In the genomic region with DNA sequence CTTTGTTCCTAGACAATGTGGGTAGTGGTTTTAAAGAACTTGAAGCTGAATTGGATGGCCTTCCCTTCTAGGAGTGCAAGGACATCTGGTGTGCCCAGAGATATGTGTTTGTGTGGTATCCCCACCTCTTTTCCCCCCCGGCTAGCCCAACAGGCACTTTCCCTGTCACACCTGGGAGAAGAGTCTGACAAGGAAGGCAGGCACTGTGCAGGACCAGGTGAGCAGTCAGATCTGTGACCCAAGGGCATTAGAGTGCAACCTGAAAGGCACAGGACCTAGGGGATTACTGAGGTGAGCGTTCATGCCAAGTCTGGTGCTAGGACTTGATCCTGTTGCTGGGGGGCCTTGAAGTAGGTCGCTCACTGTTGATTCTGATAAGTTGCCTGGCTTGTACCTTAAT, we compare ENCODE assay signal across 9 mouse cellular contexts.
DNase-seq lines count a peak whose midpoint lies in the region; ATAC-seq and TF ChIP-seq lines count a peak whose summit lies in the region.
"Had no signal": no experiment of that assay in that cellular context is flagged by ENCODE, and none has a peak within 500 bp of the region (broad histone marks: within the 10 kb centered on the region; RNA-seq: fewer than 3 reads in every experiment).

No protein-coding gene starts in this region.

- no peak for TF ChIP-seq EP300 in stomach, postnatal 0 days (optimal IDR thresholded peaks at IDR 0.05)

- peak overlapping the region; percentile 46 for H3K9ac ChIP-seq in limb, embryonic 11.5 days (ENCODE audit: low read length)
- peak overlapping the region; percentile 53 for H3K9ac ChIP-seq in stomach, postnatal 0 days (ENCODE audit: low read length)

- 79% methylated on average over 3 of the region's 3 CpGs for WGBS in spleen, adult 2 months
- 76% methylated on average over 3 of the region's 3 CpGs for WGBS in limb, embryonic 11.5 days
- WGBS in stomach, postnatal 0 days, result 47% methylated on average over 3 of the region's 3 CpGs

- H3K4me1 ChIP-seq in spleen, adult 2 months (ENCODE audit: control insufficient read depth, insufficient read depth, insufficient read length), result peaks cover 7% of the 10 kb centered on the region; the same call in 1 of the 2 replicates
- peaks cover 28% of the 10 kb centered on the region for H3K4me1 ChIP-seq in limb, embryonic 11.5 days (ENCODE audit: control insufficient read depth, insufficient read depth, low read length)
- peaks cover 4% of the 10 kb centered on the region for H3K4me1 ChIP-seq in stomach, postnatal 0 days (replicated peaks; ENCODE audit: control insufficient read depth, insufficient read depth)

- no peaks in the 10 kb centered on the region for H3K27me3 ChIP-seq in spleen, adult 2 months (ENCODE audit: control insufficient read depth, insufficient read depth, low read length)
- H3K27me3 ChIP-seq in limb, embryonic 11.5 days (ENCODE audit: control insufficient read depth, insufficient read depth, low read length), result no peaks in the 10 kb centered on the region
- H3K27me3 ChIP-seq in stomach, postnatal 0 days (ENCODE audit: control insufficient read depth, insufficient read depth, low read length), result no peaks in the 10 kb centered on the region

- H3K4me3 ChIP-seq in spleen, adult 2 months (ENCODE audit: extremely low read depth, insufficient read depth, insufficient read length), result 0 out of 2 replicates have a peak overlapping the region, but pooled peaks have one; percentile 2
- H3K4me3 ChIP-seq in limb, embryonic 11.5 days (ENCODE audit: low read depth, low read length), result peak overlapping the region; percentile 71
- peak overlapping the region; percentile 85 for H3K4me3 ChIP-seq in stomach, postnatal 0 days (ENCODE audit: low read depth, low read length)

- intact Hi-C loops in heart, postnatal 25 days (cut with DNase I), result loop anchor here (2.0 to 5.0 kb wide), 3 partner anchors 33 to 194 kb away; no protein-coding TSS in a partner anchor

- peak; percentile 92 for DNase-seq in heart, adult 11 months
- no peak for DNase-seq in heart, postnatal 25 days (ENCODE audit: low spot score)
- DNase-seq in spleen, adult 2 months (ENCODE audit: low read depth in 1 of 2, low spot score in 2 of 2), result no peak
- no peak for DNase-seq in spleen, postnatal 10 days (ENCODE audit: low spot score in 2 of 2)
- no peak for DNase-seq in limb, embryonic 11.5 days (ENCODE audit: low spot score)
- no peak for DNase-seq in stomach, postnatal 0 days (ENCODE audit: low spot score)
- DNase-seq in natural killer cell, adult 2 months (ENCODE audit: low spot score in 2 of 2), result no peak
- DNase-seq: adrenal gland, postnatal 36 days had no signal

- no peaks in the 10 kb centered on the region for H3K9me3 ChIP-seq in limb, embryonic 11.5 days (ENCODE audit: control insufficient read depth, low read length)
- no peaks in the 10 kb centered on the region for H3K9me3 ChIP-seq in stomach, postnatal 0 days (ENCODE audit: control insufficient read depth, low read length)

- TF ChIP-seq POLR2A in spleen, adult 2 months (IDR thresholded peaks at IDR 0.05; ENCODE audit: low read depth, low read length), result no peak

- TF ChIP-seq CTCF in spleen, adult 2 months (IDR thresholded peaks at IDR 0.05; ENCODE audit: extremely low read depth, insufficient read depth, insufficient read length, insufficient replicate concordance), result no peak
- no peak for TF ChIP-seq CTCF in stomach, postnatal 0 days (IDR thresholded peaks at IDR 0.05; ENCODE audit: low read depth)

- peak overlapping the region; percentile 78 for H3K4me2 ChIP-seq in limb, embryonic 11.5 days (ENCODE audit: low read depth, severe bottlenecking)
- peak overlapping the region; percentile 73 for H3K4me2 ChIP-seq in stomach, postnatal 0 days (replicated peaks; ENCODE audit: low read depth)

- ATAC-seq in limb, embryonic 11.5 days (ENCODE audit: insufficient number of reproducible peaks, low FRiP score, low TSS enrichment, low read depth), result no peak
- ATAC-seq in stomach, postnatal 0 days (ENCODE audit: low FRiP score, low TSS enrichment), result no peak
- ATAC-seq in erythroblast, adult 5-6 weeks (replicated peaks; ENCODE audit: low FRiP score, poor library complexity, severe bottlenecking), result no peak

- H3K36me3 ChIP-seq in spleen, adult 2 months (ENCODE audit: control insufficient read depth, insufficient read depth, low read length), result 0 out of 2 replicates have a peak, but pooled peaks cover 1% of the 10 kb centered on the region
- H3K36me3 ChIP-seq in limb, embryonic 11.5 days (ENCODE audit: control insufficient read depth, insufficient read depth, low read length), result no peaks in the 10 kb centered on the region
- H3K36me3 ChIP-seq in stomach, postnatal 0 days (ENCODE audit: control insufficient read depth, insufficient read depth, low read length), result no peaks in the 10 kb centered on the region

- 0 out of 2 replicates have a peak overlapping the region, but pooled peaks have one; percentile 12 for H3K27ac ChIP-seq in spleen, adult 2 months (ENCODE audit: insufficient read depth, low read length)
- 0 out of 2 replicates have a peak overlapping the region, but pooled peaks have one; percentile 52 for H3K27ac ChIP-seq in limb, embryonic 11.5 days (replicated peaks; ENCODE audit: low read depth, low read length)
- H3K27ac ChIP-seq in stomach, postnatal 0 days (replicated peaks), result peak overlapping the region; percentile 98

Comparison
In these comparisons a context has a peak if more than half of its experiments do, and no peak if none do; other contexts are left out.
1. H3K27ac ChIP-seq: peak in every context shown above with its lines; median percentile 98 in stomach, postnatal 0 days; 52 in limb, embryonic 11.5 days; 12 in spleen, adult 2 months.
2. H3K4me3 ChIP-seq: peak in every context shown above with its lines; median percentile 85 in stomach, postnatal 0 days; 71 in limb, embryonic 11.5 days; 2 in spleen, adult 2 months.